Mouse (Mus musculus) limb, embryonic 15.5 days (tissue): ENCODE results near the gene Maml2. TPM values are rescaled to one million over a fixed set of nuclear protein-coding genes. Genes with fewer than 3 reads are reported as not detected.

Experiments
- microRNA-seq: library from miRNA; unstranded; fragments of <30 nt; microRNA quantifications from one replicate; pipeline ENCODE4, GENCODE M21; 2016
- polyA plus RNA-seq: library from polyadenylated mRNA; unstranded; fragments of >200 nt; fragmentation: Nextera tagmentation; extraction: Ambion mirVana; gene quantifications from 2 replicates; pipeline ENCODE4 v1.2.1, GENCODE M21; 2015

Maml2 gene
- polyA plus RNA-seq, 1 experiment from 2014 or later, result 10.9 TPM

Small RNA genes within 50 kb of the gene (microRNA-seq; reads per million reads assigned to microRNA genes)
- not detected for gene Gm22643

Other genes starting within 250 kb of the Maml2 start
- 8.9 and 9.9 TPM in 2 replicates for gene Jrkl, start 52.1 kb upstream of the Maml2 start, polyA plus RNA-seq
- gene Ccdc82, start 51.0 kb upstream of the Maml2 start, polyA plus RNA-seq, result 8.3 and 8.5 TPM in 2 replicates
- gene Gm17571, start 148.8 kb downstream of the Maml2 start, polyA plus RNA-seq, result not detected in 2 replicates